Mouse (Mus musculus) intestine, embryonic 16.5 days (tissue): ENCODE data around the gene Col2a1. TPM values are rescaled to one million over a fixed set of nuclear protein-coding genes. Genes with fewer than 3 reads are reported as not detected.
A peak's percentile ranks its signal among the peaks of the same experiment; 100 is the strongest.

Experiments
- ATAC-seq: fragments of 200-750 bp; cut with Nextera tagmentation; 2 replicates; pipeline ENCODE4 v1.8.0; 2017; ENCODE audit warnings: moderate TSS enrichment, moderate library complexity
- H3K27ac ChIP-seq: fragments of 300-500 bp; sonication (generic); 2 replicates; pipeline ENCODE4 v1.5.1; 2014; ENCODE audit warnings: mild to moderate bottlenecking, low read length
- H3K27me3 ChIP-seq: fragments of 300-500 bp; sonication (generic); replicated peaks from 2 replicates; pipeline ENCODE4 v1.6.1; 2014; ENCODE audit warnings: low read length, control low read depth, mixed read lengths; ENCODE audit not compliant: control insufficient read depth, insufficient read depth
- H3K36me3 ChIP-seq: fragments of 300-500 bp; sonication (generic); 2 replicates; pipeline ENCODE4 v1.6.1; 2014; ENCODE audit warnings: low read length, control low read depth; ENCODE audit not compliant: control insufficient read depth, insufficient read depth
- H3K4me1 ChIP-seq: fragments of 300-500 bp; sonication (generic); 2 replicates; pipeline ENCODE4 v1.6.1; 2014; ENCODE audit warnings: low read length, control low read depth, mixed read lengths; ENCODE audit not compliant: control insufficient read depth, insufficient read depth
- H3K4me2 ChIP-seq: fragments of 300-500 bp; sonication (generic); 2 replicates; pipeline ENCODE4 v1.6.1; 2014; ENCODE audit warnings: low read depth, low read length, control low read depth
- H3K4me3 ChIP-seq: fragments of 300-500 bp; sonication (generic); 2 replicates; pipeline ENCODE4 v1.5.1; 2014; ENCODE audit warnings: mild to moderate bottlenecking, low read length
- H3K9ac ChIP-seq: fragments of 300-500 bp; sonication (generic); 2 replicates; pipeline ENCODE4 v1.6.1; 2014; ENCODE audit warnings: low read depth, low read length
- H3K9me3 ChIP-seq: fragments of 300-500 bp; sonication (generic); 2 replicates; pipeline ENCODE4 v1.6.1; 2016; ENCODE audit warnings: low read length, control low read depth; ENCODE audit not compliant: control insufficient read depth
- WGBS: fragments of 180-500 bp; shearing (Covaris S2); extraction: QIAGEN DNeasy Blood & Tissue Kit; methylation state at CpG from one replicate; pipeline ENCODE4 v1.1.7; 2014; 5-methylcytosine and 5-hydroxymethylcytosine counted together
- polyA plus RNA-seq: library from polyadenylated mRNA; unstranded; fragments of >200 nt; fragmentation: Nextera tagmentation; extraction: Ambion mirVana; gene quantifications from 2 replicates; pipeline ENCODE4 v1.2.1, GENCODE M21; 2015

The Col2a1 gene
- polyA plus RNA-seq, 1 experiment from 2014 or later = 0.33 TPM

DNA sequence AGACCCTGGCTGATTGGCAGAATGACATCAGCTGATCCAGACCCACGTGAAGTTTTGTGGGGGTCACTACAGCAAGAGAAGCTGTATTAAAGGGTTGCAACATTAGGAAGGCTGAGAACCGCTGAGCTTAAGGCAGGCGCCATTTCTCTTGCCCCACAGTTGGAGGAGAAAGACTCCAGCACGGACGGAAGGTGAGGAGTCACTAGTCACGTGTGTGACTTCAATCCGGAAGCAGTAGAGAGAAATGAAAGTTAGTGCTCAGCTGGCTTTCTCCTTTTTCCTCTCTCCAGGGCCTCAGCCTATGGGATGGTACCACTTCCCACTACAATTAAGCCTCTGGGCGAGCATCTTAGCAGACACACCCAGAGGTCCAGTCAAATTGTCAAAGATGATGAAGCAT is 62.0 kb downstream of the Col2a1 start:
- Histone ChIP-seq H3K36me3 (no peaks in the 10 kb centered on the region), H3K27ac (no peak overlapping the region), H3K9ac (no peak overlapping the region), H3K27me3 (no peaks in the 10 kb centered on the region), H3K4me2 (no peak overlapping the region), H3K4me3 (no peak overlapping the region), H3K9me3 (no peaks in the 10 kb centered on the region), H3K4me1 (peaks cover 9% of the 10 kb centered on the region)
- no peak for ATAC-seq
- WGBS = 86% methylated on average over 8 of the region's 8 CpGs

- H3K4me3 ChIP-seq = no peak overlapping the region
- ATAC-seq = no peak
- no peak overlapping the region for H3K27ac ChIP-seq
- no peaks in the 10 kb centered on the region for H3K27me3 ChIP-seq
- H3K4me1 ChIP-seq = peaks cover 9% of the 10 kb centered on the region
- H3K9ac ChIP-seq = no peak overlapping the region
- no peaks in the 10 kb centered on the region for H3K9me3 ChIP-seq
- 87% methylated on average over 2 of the region's 2 CpGs for WGBS
- no peak overlapping the region for H3K4me2 ChIP-seq
- no peaks in the 10 kb centered on the region for H3K36me3 ChIP-seq
These were observed 63.2 kb downstream of the Col2a1 start for GRCm38 (mm10) chr15:97941306-97941705.

DNA sequence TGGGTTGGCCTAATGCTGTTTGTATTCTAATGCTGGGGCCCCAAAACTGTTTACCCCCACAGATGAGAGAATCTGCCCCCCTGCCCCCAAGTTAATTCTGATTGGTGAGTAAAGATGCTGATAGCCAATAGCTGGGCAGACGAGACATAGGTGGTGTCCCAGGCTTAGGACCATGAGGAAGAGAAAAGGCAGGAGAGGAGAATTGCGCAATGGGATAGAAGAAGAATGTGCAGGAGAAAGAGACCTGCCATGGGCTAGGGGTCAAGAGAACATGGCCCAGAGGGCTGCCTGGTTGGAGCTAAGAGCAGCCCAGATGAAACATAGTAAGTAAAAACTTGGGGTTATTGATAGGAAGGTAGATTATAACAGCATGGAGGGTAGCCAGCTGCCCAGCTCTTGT is 64.4 kb downstream of the Col2a1 start:
- Histone ChIP-seq H3K36me3 (no peaks in the 10 kb centered on the region), H3K27ac (no peak overlapping the region), H3K4me1 (peaks cover 7% of the 10 kb centered on the region), H3K27me3 (no peaks in the 10 kb centered on the region), H3K9ac (no peak overlapping the region), H3K4me2 (no peak overlapping the region), H3K9me3 (no peaks in the 10 kb centered on the region), H3K4me3 (no peak overlapping the region)
- no peak for ATAC-seq
- WGBS = 75% methylated on average over 2 of the region's 2 CpGs

DNA sequence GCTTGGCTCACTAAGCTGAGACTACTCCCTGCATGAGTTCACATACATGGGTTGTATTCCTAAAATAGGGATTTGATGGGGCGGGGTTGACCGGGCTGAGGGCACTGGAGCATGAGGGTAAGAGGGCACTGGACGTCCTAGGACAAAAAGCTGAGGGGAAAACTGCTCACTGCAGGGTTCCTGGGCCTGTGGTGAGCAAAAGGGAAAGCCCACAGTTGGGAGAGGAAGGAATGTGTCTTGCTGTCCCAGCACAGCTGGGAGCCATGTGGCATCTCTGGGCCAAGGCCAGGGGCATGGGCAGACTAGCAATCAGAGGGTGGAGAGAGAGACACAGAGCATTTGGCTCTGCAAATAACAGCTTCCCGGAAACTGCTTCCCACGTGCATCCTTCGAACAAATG is 65.9 kb downstream of the Col2a1 start:
- H3K9ac ChIP-seq = no peak overlapping the region
- H3K4me3 ChIP-seq = no peak overlapping the region
- no peak overlapping the region for H3K27ac ChIP-seq
- H3K9me3 ChIP-seq = no peaks in the 10 kb centered on the region
- H3K36me3 ChIP-seq = no peaks in the 10 kb centered on the region
- ATAC-seq = no peak
- H3K4me2 ChIP-seq = no peak overlapping the region
- H3K4me1 ChIP-seq = peaks cover under 1% of the 10 kb centered on the region; the same call in 1 of the 2 replicates
- WGBS = 71% methylated on average over 6 of the region's 6 CpGs
- no peaks in the 10 kb centered on the region for H3K27me3 ChIP-seq

DNA sequence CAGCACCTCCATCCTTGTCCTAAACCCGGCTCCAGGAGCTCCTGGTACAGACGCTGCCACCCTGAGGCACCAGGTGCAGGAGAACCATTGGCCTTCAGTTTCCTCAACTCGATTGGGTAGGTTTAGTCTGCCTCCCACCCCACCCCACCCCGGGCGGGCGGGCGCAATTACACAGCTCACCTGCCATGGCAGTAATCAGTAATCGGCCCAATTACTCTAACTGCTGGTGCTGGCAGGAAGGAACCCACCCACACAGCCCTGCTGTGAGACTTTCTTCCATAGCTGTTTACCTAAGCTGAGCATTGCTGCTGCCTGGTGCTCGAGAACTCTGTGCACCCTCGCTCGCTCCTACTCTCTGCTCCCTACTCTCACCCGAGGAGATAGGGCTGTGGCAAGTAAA is 72.1 kb downstream of the Col2a1 start:
- H3K9ac ChIP-seq = no peak overlapping the region
- H3K4me1 ChIP-seq = peaks cover 7% of the 10 kb centered on the region
- no peak overlapping the region for H3K4me3 ChIP-seq
- H3K4me2 ChIP-seq = no peak overlapping the region
- no peaks in the 10 kb centered on the region for H3K27me3 ChIP-seq
- peak; percentile 57 for ATAC-seq
- no peaks in the 10 kb centered on the region for H3K36me3 ChIP-seq
- 75% methylated on average over 12 of the region's 12 CpGs for WGBS
- H3K9me3 ChIP-seq = no peaks in the 10 kb centered on the region
- no peak overlapping the region for H3K27ac ChIP-seq

DNA sequence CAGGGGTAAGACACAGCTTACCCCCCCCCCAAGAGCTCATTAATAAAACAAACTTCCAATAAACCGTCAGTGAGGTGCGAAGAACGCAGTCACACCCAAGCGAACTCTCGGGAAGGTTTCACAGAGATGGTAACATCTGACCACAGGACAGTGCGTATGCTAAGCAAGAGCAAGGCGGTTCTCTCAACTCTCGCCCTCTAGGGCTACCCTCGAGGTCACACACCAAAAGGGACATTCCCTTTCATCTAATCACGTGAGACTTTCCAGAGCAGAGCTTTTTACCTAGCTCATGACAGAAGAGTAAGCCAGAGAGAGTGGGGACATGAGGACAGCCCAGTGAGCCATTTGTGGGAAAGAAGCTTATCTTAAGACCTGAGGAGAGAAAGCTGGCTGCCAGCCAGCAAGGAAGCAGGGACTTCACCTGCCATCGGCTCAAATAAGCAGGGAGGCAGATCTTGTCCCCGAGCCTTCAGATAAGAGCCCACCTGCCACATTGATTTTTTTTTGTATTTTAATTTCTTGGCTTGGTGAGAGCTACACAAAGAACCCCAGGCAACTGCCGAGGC is 75.2 kb downstream of the Col2a1 start:
- peaks cover 9% of the 10 kb centered on the region for H3K4me1 ChIP-seq
- no peaks in the 10 kb centered on the region for H3K36me3 ChIP-seq
- H3K4me2 ChIP-seq = 0 out of 2 replicates have a peak overlapping the region, but pooled peaks have one; percentile 9
- H3K9ac ChIP-seq = no peak overlapping the region
- H3K27me3 ChIP-seq = no peaks in the 10 kb centered on the region
- 42% methylated on average over 13 of the region's 13 CpGs for WGBS
- peak; percentile 86 for ATAC-seq
- peak overlapping the region; percentile 15; the same call in 1 of the 2 replicates for H3K27ac ChIP-seq
- H3K4me3 ChIP-seq = no peak overlapping the region
- H3K9me3 ChIP-seq = no peaks in the 10 kb centered on the region

- H3K36me3 ChIP-seq = no peaks in the 10 kb centered on the region
- ATAC-seq = no peak
- no peak overlapping the region for H3K27ac ChIP-seq
- H3K9ac ChIP-seq = no peak overlapping the region
- no peaks in the 10 kb centered on the region for H3K27me3 ChIP-seq
- H3K4me2 ChIP-seq = no peak overlapping the region
- 49% methylated on average over 6 of the region's 6 CpGs for WGBS
- no peak overlapping the region for H3K4me3 ChIP-seq
- H3K4me1 ChIP-seq = peaks cover 9% of the 10 kb centered on the region
- no peaks in the 10 kb centered on the region for H3K9me3 ChIP-seq
These were observed 76.7 kb downstream of the Col2a1 start for GRCm38 (mm10) chr15:97927821-97928220.

DNA sequence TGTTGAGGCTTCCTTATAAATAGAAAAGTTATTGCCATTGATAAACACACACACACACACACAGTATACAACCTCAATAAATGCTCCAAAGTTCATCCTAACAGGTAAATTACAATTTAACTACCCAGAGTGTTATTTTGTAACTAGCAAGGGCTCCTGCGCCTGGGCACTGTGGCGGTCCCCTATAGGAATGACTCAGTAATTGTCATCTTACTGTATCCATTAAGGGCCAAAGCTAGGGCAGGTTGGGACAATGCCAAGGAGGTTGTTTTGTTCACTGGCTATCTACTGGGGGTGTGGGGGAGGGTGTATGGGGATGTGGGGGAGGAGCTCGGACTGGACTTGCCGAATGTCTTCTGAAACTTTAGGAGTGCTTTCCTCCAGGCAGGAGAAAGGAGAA is 77.5 kb downstream of the Col2a1 start:
- WGBS = 51% methylated on average over 4 of the region's 4 CpGs
- Histone ChIP-seq H3K4me2 (no peak overlapping the region), H3K9me3 (no peaks in the 10 kb centered on the region), H3K4me1 (peaks cover 9% of the 10 kb centered on the region), H3K27ac (no peak overlapping the region), H3K9ac (no peak overlapping the region), H3K36me3 (no peaks in the 10 kb centered on the region), H3K27me3 (no peaks in the 10 kb centered on the region), H3K4me3 (no peak overlapping the region)
- peak; percentile 49 for ATAC-seq
